Mouse (Mus musculus) CH12.LX (cell line): ENCODE results near the gene Stk33. TPM values are rescaled to one million over a fixed set of nuclear protein-coding genes. Genes with fewer than 3 reads are reported as not detected.

ENCODE experiments used
- DNase-seq: peaks from one replicate; pipeline ENCODE4 v3.0.0-alpha.2; 2013; ENCODE audit errors: extremely low read depth
- H3K27ac ChIP-seq: 2 replicates; pipeline ENCODE4 v1.5.1; 2012; ENCODE audit warnings: low read depth, mild to moderate bottlenecking, control low read depth, moderate library complexity; ENCODE audit not compliant: insufficient read depth
- H3K27me3 ChIP-seq: replicated peaks from 2 replicates; pipeline ENCODE3; 2012; ENCODE audit warnings: inconsistent platforms
- H3K36me3 ChIP-seq, 2 experiments: replicated peaks in 1 of 2; 2 replicates each; pipeline versions ENCODE3 to v1.6.1; 2012; ENCODE audit warnings: inconsistent platforms in 1 of 2, low read length in 1 of 2, mild to moderate bottlenecking in 1 of 2, mixed read lengths in 1 of 2, moderate library complexity in 1 of 2; ENCODE audit not compliant: control insufficient read depth in 1 of 2, insufficient read depth in 1 of 2
- H3K4me1 ChIP-seq, 2 experiments: 2 replicates each; pipeline ENCODE4 v1.6.1; 2012; ENCODE audit warnings: inconsistent platforms in 1 of 2, moderate library complexity in 1 of 2; ENCODE audit not compliant: insufficient read depth in 2 of 2, control insufficient read depth in 1 of 2
- H3K4me2 ChIP-seq: 2 replicates; pipeline ENCODE4 v1.6.1; 2012; ENCODE audit warnings: low read depth, mild to moderate bottlenecking, control low read depth; ENCODE audit not compliant: poor library complexity, insufficient read depth, severe bottlenecking
- H3K4me3 ChIP-seq, 3 experiments: fragments of 150-350 bp in 1 of 3; sonication (generic) in 1 of 3; replicated peaks in 1 of 3; 2 replicates each; pipeline versions ENCODE3 to v1.5.1; 2011 to 2012; ENCODE audit warnings: low read depth in 2 of 3, low read length in 2 of 3, mild to moderate bottlenecking in 2 of 3, moderate library complexity in 2 of 3, control low read depth in 1 of 3, improper control_type of control experiment in 1 of 3, inconsistent platforms in 1 of 3, mixed read lengths in 1 of 3; ENCODE audit not compliant: poor library complexity in 1 of 3
- H3K79me2 ChIP-seq: replicated peaks from 2 replicates; pipeline ENCODE4 v1.6.1; 2012; ENCODE audit warnings: mild to moderate bottlenecking, moderate library complexity; ENCODE audit not compliant: control insufficient read depth, poor library complexity, insufficient read depth, severe bottlenecking; ENCODE audit errors: extremely low read depth
- H3K9ac ChIP-seq: 2 replicates; pipeline ENCODE4 v1.6.1; 2012; ENCODE audit warnings: low read depth, mild to moderate bottlenecking, control low read depth, moderate library complexity; ENCODE audit not compliant: insufficient read depth
- H3K9me3 ChIP-seq: replicated peaks from 2 replicates; pipeline ENCODE3; 2012; ENCODE audit warnings: low read length, inconsistent platforms, mixed read lengths
- BHLHE40 ChIP-seq: IDR thresholded peaks from 2 replicates; pipeline ENCODE4 v1.6.1; 2011; ENCODE audit warnings: mild to moderate bottlenecking, low read depth, low read length, improper control_type of control experiment
- E2F4 ChIP-seq: IDR thresholded peaks from 2 replicates; pipeline ENCODE4 v1.6.1; 2011; ENCODE audit warnings: low read depth, low read length, improper control_type of control experiment; ENCODE audit not compliant: insufficient replicate concordance
- ELF1 ChIP-seq: IDR thresholded peaks from 2 replicates; pipeline ENCODE4 v1.6.1; 2014; ENCODE audit warnings: low read depth, mild to moderate bottlenecking, inconsistent platforms, low read length, improper control_type of control experiment
- EP300 ChIP-seq: IDR thresholded peaks from 2 replicates; pipeline ENCODE4 v1.6.1; 2011; ENCODE audit warnings: low read length, improper control_type of control experiment
- HCFC1 ChIP-seq: IDR thresholded peaks from 2 replicates; pipeline ENCODE4 v1.6.1; 2012; ENCODE audit warnings: low read depth, mild to moderate bottlenecking, inconsistent platforms, low read length, improper control_type of control experiment
- JUN ChIP-seq: IDR thresholded peaks from 2 replicates; pipeline ENCODE4 v1.6.1; 2011; ENCODE audit warnings: low read depth, mild to moderate bottlenecking, low read length, improper control_type of control experiment, moderate library complexity; ENCODE audit not compliant: insufficient read depth
- JUND ChIP-seq: conservative IDR thresholded peaks from 2 replicates; pipeline ENCODE4 v1.6.1; 2011; ENCODE audit warnings: low read depth, low read length, improper control_type of control experiment
- MAZ ChIP-seq: IDR thresholded peaks from 2 replicates; pipeline ENCODE4 v1.6.1; 2012; ENCODE audit warnings: low read depth, mild to moderate bottlenecking, inconsistent platforms, low read length, improper control_type of control experiment, moderate library complexity
- MEF2A ChIP-seq: IDR thresholded peaks from 2 replicates; pipeline ENCODE4 v1.6.1; 2014; ENCODE audit warnings: low read depth, mild to moderate bottlenecking, inconsistent platforms, low read length, improper control_type of control experiment, borderline replicate concordance
- MYC ChIP-seq: IDR thresholded peaks from 2 replicates; pipeline ENCODE4 v1.6.1; 2011; ENCODE audit warnings: low read depth, mild to moderate bottlenecking, improper control_type of control experiment, low read length
- NRF1 ChIP-seq: IDR thresholded peaks from 2 replicates; pipeline ENCODE4 v1.6.1; 2014; ENCODE audit warnings: low read depth, mild to moderate bottlenecking, inconsistent platforms, low read length, improper control_type of control experiment, moderate library complexity
- PAX5 ChIP-seq: IDR thresholded peaks from 2 replicates; pipeline ENCODE4 v1.6.1; 2012; ENCODE audit warnings: low read length, inconsistent platforms, mixed read lengths
- POLR2AphosphoS2 ChIP-seq: IDR thresholded peaks from 2 replicates; pipeline ENCODE4 v1.6.1; 2011; ENCODE audit warnings: low read depth, low read length, improper control_type of control experiment
- SIN3A ChIP-seq: IDR thresholded peaks from 2 replicates; pipeline ENCODE4 v1.6.1; 2012; ENCODE audit warnings: low read length, improper control_type of control experiment, inconsistent platforms
- SMC3 ChIP-seq: IDR thresholded peaks from 2 replicates; pipeline ENCODE4 v1.6.1; 2011; ENCODE audit warnings: low read depth, low read length, improper control_type of control experiment
- TBP ChIP-seq: conservative IDR thresholded peaks from 2 replicates; pipeline ENCODE4 v1.6.1; 2011; ENCODE audit warnings: low read depth, low read length, improper control_type of control experiment
- TCF12 ChIP-seq: IDR thresholded peaks from 2 replicates; pipeline ENCODE4 v1.6.1; 2014; ENCODE audit warnings: low read depth, mild to moderate bottlenecking, inconsistent platforms, low read length, improper control_type of control experiment
- USF1 ChIP-seq: IDR thresholded peaks from 2 replicates; pipeline ENCODE4 v1.6.1; 2014; ENCODE audit warnings: low read depth, mild to moderate bottlenecking, inconsistent platforms, low read length, improper control_type of control experiment
- ZC3H11A ChIP-seq: IDR thresholded peaks from 2 replicates; pipeline ENCODE4 v1.6.1; 2012; ENCODE audit warnings: low read depth, mild to moderate bottlenecking, inconsistent platforms, low read length, improper control_type of control experiment
- ZKSCAN1 ChIP-seq: IDR thresholded peaks from 2 replicates; pipeline ENCODE4 v1.6.1; 2012; ENCODE audit warnings: low read depth, inconsistent platforms, low read length, improper control_type of control experiment, borderline replicate concordance
- ZMIZ1 ChIP-seq: IDR thresholded peaks from 2 replicates; pipeline ENCODE4 v1.6.1; 2012; ENCODE audit warnings: low read depth, mild to moderate bottlenecking, inconsistent platforms, low read length, improper control_type of control experiment
- ZNF384 ChIP-seq: IDR thresholded peaks from 2 replicates; pipeline ENCODE4 v1.6.1; 2012; ENCODE audit warnings: low read depth, low read length, improper control_type of control experiment, inconsistent platforms
- dilution Hi-C: fragments of 300-500 bp; cut with MboI; formaldehyde crosslinking; loops from 2 replicates; pipeline ENCODE4 v1.14.3; 2020; ENCODE audit warnings: low sequenced_read_pairs; ENCODE audit not compliant: extremely low pct_unique_long_range_greater_than_20kb, extremely low pct_ligation_motif_present
- in situ Hi-C: fragments of 300-500 bp; cut with MboI; formaldehyde crosslinking; loops from 3 replicates; pipeline ENCODE4 v1.14.3; 2019; ENCODE audit warnings: low sequenced_read_pairs, low pct_ligation_motif_present, low pct_unique_long_range_greater_than_20kb, mixed read lengths
- polyA plus RNA-seq: library from polyadenylated mRNA; unstranded; fragments of >175 nt; gene quantifications from 2 replicates; pipeline ENCODE4 v1.2.1, GENCODE M21; 2012; ENCODE audit warnings: low read depth; ENCODE audit not compliant: insufficient read length
- total RNA-seq, 2 experiments: library from RNA; depleted of rRNA; stranded (reverse); fragments of 300-350 nt in 1 of 2; fragments of >200 nt in 1 of 2; gene quantifications; 2 replicates each; pipeline ENCODE4 v1.2.3; 2012 to 2014

Stk33 gene
- total and polyA plus RNA-seq, 3 experiments, result not detected

DNA sequence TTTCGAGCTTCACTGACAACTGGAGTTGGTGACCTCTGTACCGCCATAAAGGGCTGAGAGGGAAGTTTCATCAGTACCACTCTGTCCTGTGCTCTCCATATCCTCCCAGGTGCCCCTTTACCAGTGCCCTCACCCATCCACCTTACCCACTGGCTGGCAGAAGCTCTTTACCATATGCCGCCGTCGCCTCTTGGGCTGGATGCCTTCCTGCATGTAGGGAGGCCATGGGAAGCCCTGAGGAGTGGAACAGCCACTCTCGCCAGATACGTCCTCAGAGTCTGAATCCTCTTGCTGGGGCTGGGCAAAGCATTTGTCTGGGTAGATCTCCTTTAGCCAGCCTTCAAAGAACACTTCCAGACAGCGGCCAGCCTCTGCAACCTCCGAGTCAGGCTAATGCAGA, 16.0 kb upstream of the Stk33 start:
- in situ Hi-C loops (no loop called here), dilution Hi-C loops (no loop called here)
- Histone ChIP-seq H3K9me3 (no peaks in the 10 kb centered on the region), H3K4me2 (no peak overlapping the region), H3K27ac (no peak overlapping the region), H3K36me3 (no peaks in the 10 kb centered on the region), H3K79me2 (no peaks in the 10 kb centered on the region), H3K9ac (no peak overlapping the region), H3K27me3 (no peaks in the 10 kb centered on the region), H3K4me1 (peaks cover 12 to 16% of the 10 kb centered on the region in 2 experiments), H3K4me3 (no peak overlapping the region)
- TF ChIP-seq EP300 (no peak), ZC3H11A (no peak), ELF1 (no peak), SMC3 (no peak), JUN (no peak), USF1 (no peak), POLR2AphosphoS2 (no peak), PAX5 (no peak), ZNF384 (no peak)
- no peak for DNase-seq

DNA sequence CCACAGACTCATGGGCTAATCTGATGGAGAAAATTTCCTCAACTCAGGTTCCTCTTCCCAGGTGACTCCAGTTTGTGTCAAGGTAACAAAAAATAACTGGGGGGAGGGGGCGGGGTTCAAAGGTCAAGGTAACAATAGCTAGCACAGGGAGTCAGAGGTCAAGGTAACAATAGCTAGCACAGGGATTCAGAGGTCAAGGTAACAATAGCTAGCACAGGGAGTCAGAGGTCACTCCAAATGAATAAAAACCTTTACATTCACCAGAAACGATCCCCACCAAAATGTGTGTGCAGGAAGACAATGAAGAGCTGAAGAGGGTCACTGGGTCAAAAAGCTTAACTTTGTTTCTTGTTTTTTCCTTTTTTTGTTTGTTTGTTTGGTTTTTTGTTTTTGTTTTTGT, 9.2 kb upstream of the Stk33 start:
- no peak for TF ChIP-seq JUND
- TF ChIP-seq HCFC1, result no peak
- TF ChIP-seq TCF12, result no peak
- no peak for TF ChIP-seq ELF1
- no peak for TF ChIP-seq E2F4
- no peak for TF ChIP-seq MAZ
- no peak for TF ChIP-seq SMC3
- TF ChIP-seq EP300, result no peak
- no peak for TF ChIP-seq ZMIZ1
- no peak for TF ChIP-seq TBP
- no peak for TF ChIP-seq MYC
- no peak for TF ChIP-seq ZNF384
- TF ChIP-seq MEF2A, result no peak
- no peak for TF ChIP-seq PAX5
- no peak for TF ChIP-seq JUN
- TF ChIP-seq BHLHE40, result no peak
- no peak for TF ChIP-seq NRF1
- no peak for TF ChIP-seq ZKSCAN1
- TF ChIP-seq SIN3A, result no peak
- Histone ChIP-seq H3K9ac (no peak overlapping the region), H3K36me3 (no peaks in the 10 kb centered on the region), H3K4me1 (no peaks in the 10 kb centered on the region), H3K27ac (no peak overlapping the region), H3K79me2 (no peaks in the 10 kb centered on the region), H3K9me3 (no peaks in the 10 kb centered on the region), H3K4me3 (no peak overlapping the region), H3K27me3 (no peaks in the 10 kb centered on the region), H3K4me2 (no peak overlapping the region)
- dilution Hi-C loops, result no loop called here
- in situ Hi-C loops, result no loop called here
- DNase-seq, result no peak
